Mouse (Mus musculus) inflammation-experienced regulatory T-cells, adult 16 weeks (primary cell): ENCODE measurements around the gene Olfr38. TPM values are rescaled to one million over a fixed set of nuclear protein-coding genes. Genes with fewer than 3 reads are reported as not detected.

Experiments used
- polyA plus RNA-seq: library from polyadenylated mRNA; unstranded; fragments of 100-300 nt; shearing (Covaris generic); gene quantifications from one replicate; pipeline ENCODE4 v1.2.1, GENCODE M21; 2017

Olfr38 gene
- polyA plus RNA-seq: not detected

GRCm38 (mm10) chr6:42756104-42756503 is at the start of gene Olfr38:
TSS of gene Olfr38 (plus strand) at chr6:42756404.

GRCm38 (mm10) chr6:42709291-42710211 is 46.7 kb upstream of the Olfr38 start, which contains the start of gene Tcaf1:
TSS of gene Tcaf1 (minus strand) at chr6:42710088.

GRCm38 (mm10) chr6:42739071-42739470 is 17.1 kb upstream of the Olfr38 start, which contains the start of gene Olfr453:
TSS of gene Olfr453 (plus strand) at chr6:42739371.

GRCm38 (mm10) chr6:42784793-42785192 is 28.6 kb downstream of the Olfr38 start, which contains the start of gene Olfr452:
TSS of gene Olfr452 (plus strand) at chr6:42785093.

GRCm38 (mm10) chr6:42811639-42812038 is 55.4 kb downstream of the Olfr38 start, which contains the start of gene Olfr450:
TSS of gene Olfr450 (plus strand) at chr6:42811939.

Other genes starting within 250 kb of the Olfr38 start
- gene Olfr455, start 208.8 kb upstream of the Olfr38 start, polyA plus RNA-seq: not detected
- not detected for gene Tcaf3, start 158.7 kb upstream of the Olfr38 start, polyA plus RNA-seq
- not detected for gene Tcaf2, start 111.2 kb upstream of the Olfr38 start, polyA plus RNA-seq
- gene Tcaf1, start 46.3 kb upstream of the Olfr38 start, polyA plus RNA-seq: not detected
- not detected for gene Olfr453, start 17.0 kb upstream of the Olfr38 start, polyA plus RNA-seq
- gene Olfr452, start 28.7 kb downstream of the Olfr38 start, polyA plus RNA-seq: not detected
- not detected for gene Olfr450, start 55.5 kb downstream of the Olfr38 start, polyA plus RNA-seq
- 0.33 TPM for gene Olfr449, start 78.0 kb downstream of the Olfr38 start, polyA plus RNA-seq
- gene Olfr448, start 134.0 kb downstream of the Olfr38 start, polyA plus RNA-seq: not detected
- not detected for gene Olfr447, start 152.5 kb downstream of the Olfr38 start, polyA plus RNA-seq
- not detected for gene Olfr446, start 165.0 kb downstream of the Olfr38 start, polyA plus RNA-seq
- gene Olfr444, start 192.7 kb downstream of the Olfr38 start, polyA plus RNA-seq: not detected